Mouse (Mus musculus) heart, embryonic 11.5 days (tissue): ENCODE results near the gene Grwd1. TPM values are rescaled to one million over a fixed set of nuclear protein-coding genes. Genes with fewer than 3 reads are reported as not detected.

Source experiments
- ATAC-seq: fragments of 200-750 bp; cut with Nextera tagmentation; replicated peaks from 2 replicates; pipeline ENCODE4 v1.8.0; 2017; ENCODE audit warnings: moderate library complexity; ENCODE audit not compliant: insufficient number of reproducible peaks, low FRiP score, low TSS enrichment
- H3K27ac ChIP-seq: fragments of 300-500 bp; sonication (generic); 2 replicates; pipeline ENCODE4 v1.5.1; 2014; ENCODE audit warnings: mild to moderate bottlenecking, low read depth, low read length
- H3K27me3 ChIP-seq: fragments of 300-500 bp; sonication (generic); 2 replicates; pipeline ENCODE4 v1.6.1; 2014; ENCODE audit warnings: mild to moderate bottlenecking, low read length, mixed read lengths; ENCODE audit not compliant: control insufficient read depth, insufficient read depth
- H3K36me3 ChIP-seq: fragments of 300-500 bp; sonication (generic); 2 replicates; pipeline ENCODE4 v1.6.1; 2014; ENCODE audit warnings: mild to moderate bottlenecking, low read length, moderate library complexity, mixed read lengths; ENCODE audit not compliant: control insufficient read depth, insufficient read depth
- H3K4me1 ChIP-seq: fragments of 300-500 bp; sonication (generic); 2 replicates; pipeline ENCODE4 v1.6.1; 2014; ENCODE audit warnings: low read length; ENCODE audit not compliant: control insufficient read depth, insufficient read depth
- H3K4me2 ChIP-seq: fragments of 300-500 bp; sonication (generic); 2 replicates; pipeline ENCODE4 v1.6.1; 2014; ENCODE audit warnings: mild to moderate bottlenecking, moderate library complexity
- H3K4me3 ChIP-seq: fragments of 300-500 bp; sonication (generic); 2 replicates; pipeline ENCODE4 v1.5.1; 2014; ENCODE audit warnings: low read depth, low read length
- H3K9ac ChIP-seq: fragments of 300-500 bp; sonication (generic); 2 replicates; pipeline ENCODE4 v1.6.1; 2014; ENCODE audit warnings: mild to moderate bottlenecking, low read depth, low read length, moderate library complexity
- H3K9me3 ChIP-seq: fragments of 300-500 bp; sonication (generic); replicated peaks from 2 replicates; pipeline ENCODE4 v1.6.1; 2016; ENCODE audit warnings: low read length; ENCODE audit not compliant: control insufficient read depth
- WGBS: fragments of 180-500 bp; shearing (Covaris S2); extraction: QIAGEN DNeasy Blood & Tissue Kit; methylation state at CpG from one replicate; pipeline ENCODE4 v1.1.7; 2014; ENCODE audit not compliant: insufficient replicate concordance; 5-methylcytosine and 5-hydroxymethylcytosine counted together
- polyA plus RNA-seq: library from polyadenylated mRNA; unstranded; fragments of >200 nt; fragmentation: Nextera tagmentation; extraction: Ambion mirVana; gene quantifications from 2 replicates; pipeline ENCODE4 v1.2.1, GENCODE M21; 2014

Gene Grwd1
- polyA plus RNA-seq, 1 experiment from 2014 or later: 48.7 TPM

GRCm38 (mm10) chr7:45824598-45824997 lies 6.1 kb downstream of the Grwd1 start, which contains the start of gene Kcnj14:
Gene Kcnj14 (minus strand): TSS chr7:45824782.
- 52% methylated on average over 7 of the region's 7 CpGs for WGBS
- no peaks in the 10 kb centered on the region for H3K9me3 ChIP-seq
- no peak within 1 kb of the TSS for H3K9ac ChIP-seq
- peaks cover 22% of the 10 kb centered on the region for H3K36me3 ChIP-seq
- no peak within 1 kb of the TSS for H3K27ac ChIP-seq
- peaks cover 4% of the 10 kb centered on the region for H3K4me1 ChIP-seq
- H3K4me2 ChIP-seq: no peak within 1 kb of the TSS
- H3K4me3 ChIP-seq: no peak within 1 kb of the TSS
- ATAC-seq: no peak
- H3K27me3 ChIP-seq: no peaks in the 10 kb centered on the region

- Histone ChIP-seq H3K9me3 (no peaks in the 10 kb centered on the region), H3K4me3 (no peak overlapping the region), H3K4me1 (peaks cover 3% of the 10 kb centered on the region; the same call in 1 of the 2 replicates), H3K27me3 (peaks cover 8% of the 10 kb centered on the region), H3K4me2 (no peak overlapping the region), H3K36me3 (peaks cover 6% of the 10 kb centered on the region), H3K9ac (no peak overlapping the region), H3K27ac (no peak overlapping the region)
- ATAC-seq: no peak
Measured at GRCm38 (mm10) chr7:45820913-45821312, 9.8 kb downstream of the Grwd1 start.

- H3K36me3 ChIP-seq: no peaks in the 10 kb centered on the region; the same call in 1 of the 2 replicates
- no peak for ATAC-seq
- WGBS: 5% methylated on average over 25 of the region's 25 CpGs
- peaks cover 6% of the 10 kb centered on the region for H3K4me1 ChIP-seq
- 0 out of 2 replicates have a peak overlapping the region, but pooled peaks have one; percentile 22 for H3K9ac ChIP-seq
- no peaks in the 10 kb centered on the region for H3K9me3 ChIP-seq
- peak overlapping the region; percentile 12; the same call in 1 of the 2 replicates for H3K4me3 ChIP-seq
- H3K4me2 ChIP-seq: peak overlapping the region; percentile 55
- no peak overlapping the region for H3K27ac ChIP-seq
- H3K27me3 ChIP-seq: peaks cover 8% of the 10 kb centered on the region
Measured at GRCm38 (mm10) chr7:45819843-45820242, 10.9 kb downstream of the Grwd1 start.

- 53% methylated on average over 2 of the region's 2 CpGs for WGBS
- Histone ChIP-seq H3K27ac (no peak overlapping the region), H3K4me2 (no peak overlapping the region), H3K9ac (no peak overlapping the region), H3K27me3 (peaks cover 8% of the 10 kb centered on the region), H3K4me1 (peaks cover 22% of the 10 kb centered on the region), H3K9me3 (no peaks in the 10 kb centered on the region), H3K36me3 (peaks cover 17% of the 10 kb centered on the region), H3K4me3 (no peak overlapping the region)
- ATAC-seq: no peak
Measured at GRCm38 (mm10) chr7:45815984-45816351, 14.8 kb downstream of the Grwd1 start.

GRCm38 (mm10) chr7:45815323-45815983 lies 15.3 kb downstream of the Grwd1 start:
- H3K27me3 ChIP-seq: peaks cover 8% of the 10 kb centered on the region
- H3K36me3 ChIP-seq: peaks cover 22% of the 10 kb centered on the region
- H3K9ac ChIP-seq: no peak overlapping the region

GRCm38 (mm10) chr7:45814841-45815240 lies 15.9 kb downstream of the Grwd1 start:
- H3K9me3 ChIP-seq: no peaks in the 10 kb centered on the region

More at GRCm38 (mm10) chr7:45815323-45815983, 15.3 kb downstream of the Grwd1 start:
- peaks cover 22% of the 10 kb centered on the region for H3K4me1 ChIP-seq
- no peak overlapping the region for H3K4me3 ChIP-seq
- no peak for ATAC-seq
- 55% methylated on average over 10 of the region's 10 CpGs for WGBS
- H3K9me3 ChIP-seq: no peaks in the 10 kb centered on the region
- no peak overlapping the region for H3K4me2 ChIP-seq
- no peak overlapping the region for H3K27ac ChIP-seq

GRCm38 (mm10) chr7:45813787-45814779 lies 16.7 kb downstream of the Grwd1 start, which contains the start of gene Cyth2:
Gene Cyth2 (minus strand): TSS chr7:45814581.
- peak within 1 kb of the TSS; percentile 94 for H3K4me3 ChIP-seq
- H3K4me1 ChIP-seq: peaks cover 20% of the 10 kb centered on the region
- peaks cover 35% of the 10 kb centered on the region for H3K36me3 ChIP-seq
- H3K9ac ChIP-seq: peak within 1 kb of the TSS; percentile 100
- under 1% methylated on average over 87 of the region's 92 CpGs for WGBS
- ATAC-seq: peak; percentile 98
- peaks cover 7% of the 10 kb centered on the region for H3K27me3 ChIP-seq
- H3K27ac ChIP-seq: peak within 1 kb of the TSS; percentile 100
- peak within 1 kb of the TSS; percentile 78 for H3K4me2 ChIP-seq
- no peaks in the 10 kb centered on the region for H3K9me3 ChIP-seq

More at GRCm38 (mm10) chr7:45814841-45815240, 15.9 kb downstream of the Grwd1 start:
- H3K4me1 ChIP-seq: peaks cover 21% of the 10 kb centered on the region
- H3K9ac ChIP-seq: no peak overlapping the region
- ATAC-seq: no peak
- 14% methylated on average over 5 of the region's 5 CpGs for WGBS
- no peak overlapping the region for H3K27ac ChIP-seq
- peaks cover 8% of the 10 kb centered on the region for H3K27me3 ChIP-seq
- peaks cover 28% of the 10 kb centered on the region for H3K36me3 ChIP-seq
- peak overlapping the region; percentile 57 for H3K4me2 ChIP-seq
- peak overlapping the region; percentile 94 for H3K4me3 ChIP-seq

- Histone ChIP-seq H3K9ac (peak overlapping the region; percentile 100), H3K4me3 (peak overlapping the region; percentile 94), H3K36me3 (peaks cover 45% of the 10 kb centered on the region), H3K9me3 (no peaks in the 10 kb centered on the region), H3K4me2 (peak overlapping the region; percentile 78), H3K27ac (no peak overlapping the region), H3K27me3 (no peaks in the 10 kb centered on the region), H3K4me1 (peaks cover 20% of the 10 kb centered on the region)
- ATAC-seq: no peak
- 86% methylated on average over 8 of the region's 8 CpGs for WGBS
Measured at GRCm38 (mm10) chr7:45812921-45813320, 17.8 kb downstream of the Grwd1 start.
